Mouse (Mus musculus) midbrain, embryonic 16.5 days (tissue): Measurements from ENCODE around the gene Kcnn3. TPM values are rescaled to one million over a fixed set of nuclear protein-coding genes. Genes with fewer than 3 reads are reported as not detected.

Experiments used
- ATAC-seq: fragments of 200-750 bp; cut with Nextera tagmentation; 2 replicates; pipeline ENCODE4 v1.8.0; 2017; ENCODE audit warnings: moderate TSS enrichment
- H3K27ac ChIP-seq: fragments of 300-500 bp; sonication (generic); 2 replicates; pipeline ENCODE4 v1.5.1; 2014; ENCODE audit warnings: mild to moderate bottlenecking, low read length, mixed read lengths
- H3K27me3 ChIP-seq: fragments of 300-500 bp; sonication (generic); 2 replicates; pipeline ENCODE4 v1.6.1; 2014; ENCODE audit warnings: low read depth, low read length, mixed read lengths; ENCODE audit not compliant: control insufficient read depth, insufficient read depth
- H3K36me3 ChIP-seq: fragments of 300-500 bp; sonication (generic); 2 replicates; pipeline ENCODE4 v1.6.1; 2014; ENCODE audit warnings: mild to moderate bottlenecking, low read length, moderate library complexity, mixed read lengths; ENCODE audit not compliant: control insufficient read depth, insufficient read depth
- H3K4me1 ChIP-seq: fragments of 300-500 bp; sonication (generic); 2 replicates; pipeline ENCODE4 v1.6.1; 2014; ENCODE audit warnings: mild to moderate bottlenecking, low read length, mixed read lengths; ENCODE audit not compliant: control insufficient read depth, insufficient read depth
- H3K4me2 ChIP-seq: fragments of 300-500 bp; sonication (generic); 2 replicates; pipeline ENCODE4 v1.6.1; 2014; ENCODE audit warnings: mild to moderate bottlenecking, low read length, mixed read lengths
- H3K4me3 ChIP-seq: fragments of 300-500 bp; sonication (generic); 2 replicates; pipeline ENCODE4 v1.5.1; 2014; ENCODE audit warnings: low read depth, mild to moderate bottlenecking, low read length, moderate library complexity, mixed read lengths
- H3K9ac ChIP-seq: fragments of 300-500 bp; sonication (generic); 2 replicates; pipeline ENCODE4 v1.6.1; 2014; ENCODE audit warnings: low read depth, low read length, mixed read lengths
- H3K9me3 ChIP-seq: fragments of 300-500 bp; sonication (generic); replicated peaks from 2 replicates; pipeline ENCODE4 v1.6.1; 2014; ENCODE audit warnings: mild to moderate bottlenecking, low read length, mixed read lengths; ENCODE audit not compliant: control insufficient read depth, poor library complexity, severe bottlenecking
- WGBS: fragments of 180-500 bp; shearing (Covaris S2); extraction: QIAGEN DNeasy Blood & Tissue Kit; methylation state at CpG from one replicate; pipeline ENCODE4 v1.1.7; 2014; 5-methylcytosine and 5-hydroxymethylcytosine counted together
- polyA plus RNA-seq: library from polyadenylated mRNA; unstranded; fragments of >200 nt; fragmentation: Nextera tagmentation; extraction: Ambion mirVana; gene quantifications from 2 replicates; pipeline ENCODE4 v1.2.1, GENCODE M21; 2015

Gene Kcnn3
- polyA plus RNA-seq, 1 experiment from 2014 or later = 10.0 TPM

- 52% methylated on average over 4 of the region's 4 CpGs for WGBS
- Histone ChIP-seq H3K9me3 (no peaks in the 10 kb centered on the region), H3K9ac (no peak overlapping the region; the same call in 1 of the 2 replicates), H3K4me1 (peaks cover 29% of the 10 kb centered on the region), H3K27me3 (no peaks in the 10 kb centered on the region), H3K4me3 (no peak overlapping the region), H3K36me3 (no peaks in the 10 kb centered on the region), H3K27ac (peak overlapping the region; percentile 18; the same call in 1 of the 2 replicates), H3K4me2 (no peak overlapping the region)
- ATAC-seq = no peak
Observed at GRCm38 (mm10) chr3:89584254-89584653, 64.3 kb downstream of the Kcnn3 start.

GRCm38 (mm10) chr3:89588436-89588835 is 68.5 kb downstream of the Kcnn3 start:
- Histone ChIP-seq H3K9ac (no peak overlapping the region), H3K4me2 (no peak overlapping the region), H3K27me3 (no peaks in the 10 kb centered on the region), H3K4me1 (peaks cover 46% of the 10 kb centered on the region), H3K4me3 (no peak overlapping the region), H3K27ac (no peak overlapping the region), H3K36me3 (no peaks in the 10 kb centered on the region), H3K9me3 (no peaks in the 10 kb centered on the region)
- WGBS = 85% methylated on average over 11 of the region's 11 CpGs
- ATAC-seq = no peak

GRCm38 (mm10) chr3:89589321-89589720 is 69.4 kb downstream of the Kcnn3 start:
- no peaks in the 10 kb centered on the region for H3K27me3 ChIP-seq
- no peak overlapping the region for H3K4me3 ChIP-seq
- H3K27ac ChIP-seq = no peak overlapping the region
- H3K9ac ChIP-seq = no peak overlapping the region
- H3K4me2 ChIP-seq = no peak overlapping the region
- no peaks in the 10 kb centered on the region for H3K9me3 ChIP-seq
- 73% methylated on average over 3 of the region's 3 CpGs for WGBS
- no peaks in the 10 kb centered on the region for H3K36me3 ChIP-seq
- peaks cover 40% of the 10 kb centered on the region for H3K4me1 ChIP-seq
- ATAC-seq = no peak

GRCm38 (mm10) chr3:89590386-89590785 is 70.4 kb downstream of the Kcnn3 start:
- Histone ChIP-seq H3K9ac (no peak overlapping the region), H3K27ac (no peak overlapping the region), H3K27me3 (no peaks in the 10 kb centered on the region), H3K9me3 (no peaks in the 10 kb centered on the region), H3K36me3 (no peaks in the 10 kb centered on the region), H3K4me3 (no peak overlapping the region), H3K4me2 (no peak overlapping the region), H3K4me1 (peaks cover 32% of the 10 kb centered on the region)
- no peak for ATAC-seq
- 79% methylated on average over 4 of the region's 4 CpGs for WGBS

- WGBS = 47% methylated on average over 3 of the region's 3 CpGs
- Histone ChIP-seq H3K27me3 (no peaks in the 10 kb centered on the region), H3K27ac (peak overlapping the region; percentile 55; the same call in 1 of the 2 replicates), H3K36me3 (no peaks in the 10 kb centered on the region), H3K4me3 (no peak overlapping the region), H3K9me3 (no peaks in the 10 kb centered on the region), H3K4me1 (peaks cover 22% of the 10 kb centered on the region), H3K4me2 (no peak overlapping the region), H3K9ac (no peak overlapping the region)
- no peak for ATAC-seq
Observed at GRCm38 (mm10) chr3:89591461-89591860, 71.5 kb downstream of the Kcnn3 start.

GRCm38 (mm10) chr3:89592809-89593208 is 72.8 kb downstream of the Kcnn3 start:
- H3K9ac ChIP-seq = no peak overlapping the region
- H3K27ac ChIP-seq = no peak overlapping the region
- peaks cover 19% of the 10 kb centered on the region for H3K4me1 ChIP-seq
- no peak overlapping the region for H3K4me2 ChIP-seq
- H3K36me3 ChIP-seq = no peaks in the 10 kb centered on the region
- WGBS = 49% methylated on average over 11 of the region's 11 CpGs
- no peaks in the 10 kb centered on the region for H3K9me3 ChIP-seq
- no peaks in the 10 kb centered on the region for H3K27me3 ChIP-seq
- no peak overlapping the region for H3K4me3 ChIP-seq
- ATAC-seq = no peak

- H3K27ac ChIP-seq = no peak overlapping the region
Observed at GRCm38 (mm10) chr3:89593524-89593923, 73.6 kb downstream of the Kcnn3 start.

GRCm38 (mm10) chr3:89598361-89598760 is 78.4 kb downstream of the Kcnn3 start:
- WGBS = 93% methylated on average over 7 of the region's 7 CpGs
- no peaks in the 10 kb centered on the region for H3K27me3 ChIP-seq

More at GRCm38 (mm10) chr3:89593524-89593923, 73.6 kb downstream of the Kcnn3 start:
- H3K4me1 ChIP-seq = peaks cover 17% of the 10 kb centered on the region
- no peak overlapping the region for H3K9ac ChIP-seq
- WGBS = 77% methylated on average over 10 of the region's 10 CpGs
- H3K4me2 ChIP-seq = no peak overlapping the region
- no peaks in the 10 kb centered on the region for H3K9me3 ChIP-seq
- H3K36me3 ChIP-seq = no peaks in the 10 kb centered on the region
- no peak overlapping the region for H3K4me3 ChIP-seq
- ATAC-seq = no peak
- H3K27me3 ChIP-seq = no peaks in the 10 kb centered on the region

GRCm38 (mm10) chr3:89598967-89599366 is 79.0 kb downstream of the Kcnn3 start:
- WGBS = 96% methylated on average over 7 of the region's 7 CpGs
- H3K9ac ChIP-seq = no peak overlapping the region
- peaks cover 8% of the 10 kb centered on the region for H3K4me1 ChIP-seq
- H3K27me3 ChIP-seq = no peaks in the 10 kb centered on the region
- H3K36me3 ChIP-seq = no peaks in the 10 kb centered on the region
- no peak overlapping the region for H3K4me2 ChIP-seq
- H3K4me3 ChIP-seq = no peak overlapping the region
- no peak overlapping the region for H3K27ac ChIP-seq
- no peaks in the 10 kb centered on the region for H3K9me3 ChIP-seq
- no peak for ATAC-seq

More at GRCm38 (mm10) chr3:89598361-89598760, 78.4 kb downstream of the Kcnn3 start:
- H3K4me1 ChIP-seq = peaks cover 8% of the 10 kb centered on the region
- no peak overlapping the region for H3K27ac ChIP-seq
- H3K9ac ChIP-seq = no peak overlapping the region
- H3K4me2 ChIP-seq = no peak overlapping the region
- H3K9me3 ChIP-seq = no peaks in the 10 kb centered on the region
- ATAC-seq = no peak
- H3K36me3 ChIP-seq = no peaks in the 10 kb centered on the region
- H3K4me3 ChIP-seq = no peak overlapping the region
